Mouse (Mus musculus): ENCODE results near the gene Hnrnpc. TPM values are rescaled to one million over a fixed set of nuclear protein-coding genes. Genes with fewer than 3 reads are reported as not detected.
"Not testable (repeated sequence)": the region's sequence is repeated elsewhere in the genome, so short reads cannot be mapped to it uniquely, and the experiment has no call there.

The Hnrnpc gene
- polyA plus RNA-seq, 1 experiment from 2014 or later = 1,011 TPM

DNA sequence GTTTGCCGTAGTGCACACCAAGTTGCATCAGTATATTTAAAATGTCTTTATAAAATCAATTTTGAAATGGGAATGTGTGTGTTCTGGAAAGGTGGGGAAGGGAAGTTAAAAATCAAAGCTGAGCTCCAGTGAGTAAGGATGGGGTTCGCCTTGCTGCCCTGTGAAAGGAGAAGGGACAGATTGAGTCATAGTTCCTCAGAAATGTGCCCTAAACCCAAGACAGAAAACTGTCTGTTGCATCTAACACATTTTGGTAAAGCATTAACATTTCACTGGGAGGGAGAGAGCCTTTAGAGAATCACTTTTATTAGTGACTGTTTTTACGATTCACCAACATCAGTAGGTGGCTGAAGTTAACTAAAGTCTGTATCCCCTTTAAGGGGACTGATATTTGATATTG, 5.4 kb downstream of the Hnrnpc start:
- peaks cover 12% of the 10 kb centered on the region for H3K4me1 ChIP-seq (ENCODE audit: control insufficient read depth, insufficient read depth, low read length)
- H3K36me3 ChIP-seq (ENCODE audit: control insufficient read depth, insufficient read depth, low read length) = not testable (repeated sequence)

DNA sequence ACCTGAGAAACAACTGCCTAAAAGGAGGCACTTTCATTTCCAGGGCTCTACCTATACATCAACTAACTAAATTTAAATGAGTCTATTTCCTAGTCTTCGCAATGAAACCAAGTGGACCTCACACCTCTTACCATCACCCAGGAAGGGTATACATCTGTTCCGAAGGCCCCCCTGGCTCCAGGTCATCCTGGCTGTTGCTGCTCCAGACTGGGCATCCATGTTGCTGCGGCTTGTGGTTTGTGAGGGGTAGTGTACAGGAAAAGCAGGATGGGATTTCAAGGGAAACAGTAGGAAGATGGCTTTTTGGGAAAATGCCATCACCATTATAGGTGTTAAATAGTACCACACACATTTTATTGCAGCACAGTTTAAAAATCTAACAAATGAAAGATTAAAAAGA, 6.6 kb downstream of the Hnrnpc start:
- DNase-seq (ENCODE audit: low spot score, missing footprints); H3K36me3 ChIP-seq (ENCODE audit: control insufficient read depth, insufficient read depth, low read length); H3K9ac ChIP-seq (ENCODE audit: low read length); ATAC-seq (ENCODE audit: low FRiP score); H3K27me3 ChIP-seq (ENCODE audit: control insufficient read depth, insufficient read depth, low read length); H3K4me3 ChIP-seq (ENCODE audit: low read depth, low read length); H3K27ac ChIP-seq (ENCODE audit: low read depth, low read length); H3K9me3 ChIP-seq (ENCODE audit: control insufficient read depth, low read length); H3K4me1 ChIP-seq (ENCODE audit: control insufficient read depth, insufficient read depth, low read length); H3K4me2 ChIP-seq: not testable (repeated sequence)
- WGBS = 96% methylated on average over 3 of the region's 3 CpGs

More for the DNA sequence above, 5.4 kb downstream of the Hnrnpc start:
- H3K27ac ChIP-seq (ENCODE audit: low read depth, low read length); ATAC-seq (ENCODE audit: low FRiP score); DNase-seq (ENCODE audit: low spot score, missing footprints); H3K9me3 ChIP-seq (ENCODE audit: control insufficient read depth, low read length); H3K27me3 ChIP-seq (ENCODE audit: control insufficient read depth, insufficient read depth, low read length); H3K4me2 ChIP-seq; H3K4me3 ChIP-seq (ENCODE audit: low read depth, low read length); H3K9ac ChIP-seq (ENCODE audit: low read length): not testable (repeated sequence)
- WGBS = 91% methylated on average over 3 of the region's 3 CpGs

DNA sequence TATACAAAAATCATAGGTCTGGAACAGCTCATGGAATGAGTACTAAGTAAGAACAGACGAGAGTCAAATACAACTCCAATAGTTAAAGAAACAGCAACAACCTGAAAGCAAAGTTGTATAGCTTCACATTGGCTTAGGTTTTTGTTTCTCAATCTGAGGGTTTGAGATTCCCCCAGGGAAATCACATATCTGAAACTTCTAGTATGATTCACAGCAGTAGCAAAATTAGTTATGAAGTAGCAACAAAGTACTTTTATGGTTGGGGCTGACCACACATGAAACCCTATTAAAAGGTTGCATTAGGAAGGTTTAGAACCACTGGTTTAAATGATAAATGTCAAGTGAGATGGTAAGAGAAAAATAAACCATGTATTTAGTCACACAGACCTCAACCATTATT, 9.3 kb downstream of the Hnrnpc start:
- H3K36me3 ChIP-seq (ENCODE audit: control insufficient read depth, insufficient read depth, low read length) = peaks cover 7% of the 10 kb centered on the region; the same call in 1 of the 2 replicates

DNA sequence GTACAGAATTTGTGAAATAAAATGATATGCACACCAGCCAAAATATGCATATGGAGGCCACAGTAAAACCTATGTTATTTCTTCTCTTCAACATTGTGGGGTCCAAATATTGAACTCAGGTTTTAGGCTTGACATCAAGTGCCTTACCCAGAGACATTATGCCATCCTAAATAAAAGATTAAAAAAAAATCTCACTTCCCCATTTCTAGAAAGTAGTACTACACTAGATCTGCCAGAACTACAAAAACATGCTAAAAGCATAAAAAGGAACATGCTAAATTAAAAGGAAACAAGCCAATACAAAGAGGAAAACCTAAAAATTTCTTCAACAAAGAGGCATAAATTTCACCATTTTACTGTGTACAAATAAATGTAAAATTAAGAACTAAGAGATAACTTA, 20.7 kb downstream of the Hnrnpc start:
- no peak overlapping the region for H3K4me2 ChIP-seq
- DNase-seq (ENCODE audit: low spot score, missing footprints) = no peak

More for the DNA sequence above, 9.3 kb downstream of the Hnrnpc start:
- Histone ChIP-seq H3K27me3 (ENCODE audit: control insufficient read depth, insufficient read depth, low read length) (no peaks in the 10 kb centered on the region), H3K9ac (ENCODE audit: low read length) (no peak overlapping the region), H3K4me2 (no peak overlapping the region), H3K4me3 (ENCODE audit: low read depth, low read length) (no peak overlapping the region), H3K9me3 (ENCODE audit: control insufficient read depth, low read length) (no peaks in the 10 kb centered on the region), H3K4me1 (ENCODE audit: control insufficient read depth, insufficient read depth, low read length) (no peaks in the 10 kb centered on the region), H3K27ac (ENCODE audit: low read depth, low read length) (no peak overlapping the region)
- ATAC-seq (ENCODE audit: low FRiP score) (no peak), DNase-seq (ENCODE audit: low spot score, missing footprints) (no peak)
- 89% methylated on average over 1 of the region's 1 CpGs for WGBS

DNA sequence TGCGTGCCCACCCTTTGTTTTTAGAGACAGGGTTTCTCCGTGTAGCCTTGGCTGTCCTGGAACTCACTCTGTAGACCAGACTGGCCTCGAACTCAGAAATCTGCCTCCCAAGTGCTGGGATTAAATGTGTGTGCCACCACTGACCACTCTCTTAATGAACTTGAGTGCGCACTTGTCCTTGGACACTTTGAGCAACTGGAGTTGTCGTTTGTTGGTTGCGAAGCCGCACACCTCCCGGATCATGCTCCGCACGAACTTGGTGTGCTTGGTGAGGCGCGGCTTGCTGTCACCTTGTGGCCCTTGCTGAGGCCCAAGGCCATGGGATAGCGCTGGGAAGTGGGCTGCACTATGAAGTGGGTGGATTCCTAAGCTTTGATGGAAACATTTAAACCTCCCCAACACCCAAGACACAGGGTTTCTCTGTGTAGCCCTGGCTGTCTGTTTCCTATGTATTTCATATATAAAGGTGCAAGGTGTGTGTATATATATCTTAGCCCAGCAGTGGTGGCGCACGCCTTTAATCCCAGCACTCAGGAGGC, 32.2 kb downstream of the Hnrnpc start:
- Histone ChIP-seq H3K4me3 (ENCODE audit: low read depth, low read length) (no peak overlapping the region), H3K27ac (ENCODE audit: low read depth, low read length) (no peak overlapping the region), H3K4me1 (ENCODE audit: control insufficient read depth, insufficient read depth, low read length) (no peaks in the 10 kb centered on the region), H3K4me2 (no peak overlapping the region), H3K9ac (ENCODE audit: low read length) (no peak overlapping the region), H3K9me3 (ENCODE audit: control insufficient read depth, low read length) (no peaks in the 10 kb centered on the region), H3K36me3 (ENCODE audit: control insufficient read depth, insufficient read depth, low read length) (peaks cover 17% of the 10 kb centered on the region), H3K27me3 (ENCODE audit: control insufficient read depth, insufficient read depth, low read length) (no peaks in the 10 kb centered on the region)
- DNase-seq (ENCODE audit: low spot score, missing footprints) (no peak), ATAC-seq (ENCODE audit: low FRiP score) (peak; percentile 59; the same call in 1 of the 2 replicates)
- 95% methylated on average over 15 of the region's 15 CpGs for WGBS

More for the DNA sequence above, 20.7 kb downstream of the Hnrnpc start:
- no peaks in the 10 kb centered on the region for H3K27me3 ChIP-seq (ENCODE audit: control insufficient read depth, insufficient read depth, low read length)
- H3K4me1 ChIP-seq (ENCODE audit: control insufficient read depth, insufficient read depth, low read length) = no peaks in the 10 kb centered on the region
- no peak overlapping the region for H3K27ac ChIP-seq (ENCODE audit: low read depth, low read length)
- peaks cover 13% of the 10 kb centered on the region for H3K36me3 ChIP-seq (ENCODE audit: control insufficient read depth, insufficient read depth, low read length)
- no peak overlapping the region for H3K4me3 ChIP-seq (ENCODE audit: low read depth, low read length)
- H3K9me3 ChIP-seq (ENCODE audit: control insufficient read depth, low read length) = no peaks in the 10 kb centered on the region
- ATAC-seq (ENCODE audit: low FRiP score) = no peak
- H3K9ac ChIP-seq (ENCODE audit: low read length) = no peak overlapping the region

DNA sequence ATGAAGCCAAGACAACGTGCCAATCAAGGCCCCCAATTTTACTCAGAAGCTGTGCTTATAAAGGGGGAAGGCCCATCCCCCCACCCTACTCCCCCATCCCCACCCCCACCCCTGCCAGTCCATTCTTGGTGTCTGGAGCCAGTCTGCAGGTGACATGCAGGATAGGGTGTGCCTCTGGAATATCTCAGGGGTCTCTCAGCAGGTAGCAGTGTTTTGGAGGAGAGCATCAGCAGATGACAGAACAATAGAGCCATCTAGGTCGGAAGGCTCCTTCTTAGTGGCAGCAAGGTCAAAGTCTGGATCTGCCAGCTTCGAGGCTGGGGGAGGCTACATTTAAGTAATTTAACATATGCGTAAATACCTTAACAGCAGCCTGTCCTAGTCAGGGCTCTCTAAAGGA, 37.7 kb downstream of the Hnrnpc start:
- H3K9ac ChIP-seq (ENCODE audit: low read length) = no peak overlapping the region
- no peak for DNase-seq (ENCODE audit: low spot score, missing footprints)
- H3K4me2 ChIP-seq = no peak overlapping the region
- no peak overlapping the region for H3K4me3 ChIP-seq (ENCODE audit: low read depth, low read length)
- H3K9me3 ChIP-seq (ENCODE audit: control insufficient read depth, low read length) = no peaks in the 10 kb centered on the region
- no peaks in the 10 kb centered on the region for H3K36me3 ChIP-seq (ENCODE audit: control insufficient read depth, insufficient read depth, low read length)
- H3K27me3 ChIP-seq (ENCODE audit: control insufficient read depth, insufficient read depth, low read length) = no peaks in the 10 kb centered on the region
- H3K4me1 ChIP-seq (ENCODE audit: control insufficient read depth, insufficient read depth, low read length) = no peaks in the 10 kb centered on the region
- H3K27ac ChIP-seq (ENCODE audit: low read depth, low read length) = no peak overlapping the region
- WGBS = 67% methylated on average over 4 of the region's 4 CpGs
- no peak for ATAC-seq (ENCODE audit: low FRiP score)

DNA sequence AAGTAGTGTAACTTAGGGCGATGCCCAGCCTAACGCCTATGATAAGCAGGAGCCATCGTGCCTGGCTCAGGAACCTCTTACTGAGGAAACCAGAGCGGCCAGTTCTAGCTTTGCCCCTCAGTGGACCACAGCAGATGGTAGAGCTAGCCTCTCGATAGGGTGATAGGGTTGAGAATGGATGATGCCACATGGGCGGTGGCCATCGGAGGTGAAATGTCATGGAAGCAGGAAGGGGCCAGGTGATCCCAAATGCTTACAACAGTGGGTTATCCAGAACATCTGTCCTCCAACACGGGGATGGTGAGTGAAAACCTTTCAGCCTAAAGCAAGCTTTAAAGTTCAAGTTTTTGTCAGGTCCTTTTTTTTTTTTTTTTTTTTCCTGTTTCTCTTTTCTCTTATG, 42.0 kb downstream of the Hnrnpc start:
- no peak overlapping the region for H3K4me2 ChIP-seq
- H3K27ac ChIP-seq (ENCODE audit: low read depth, low read length) = no peak overlapping the region
- H3K36me3 ChIP-seq (ENCODE audit: control insufficient read depth, insufficient read depth, low read length) = no peaks in the 10 kb centered on the region
- peak; percentile 8 for DNase-seq (ENCODE audit: low spot score, missing footprints)
- H3K9me3 ChIP-seq (ENCODE audit: control insufficient read depth, low read length) = no peaks in the 10 kb centered on the region
- no peak overlapping the region for H3K9ac ChIP-seq (ENCODE audit: low read length)
- no peak for ATAC-seq (ENCODE audit: low FRiP score)
- 84% methylated on average over 8 of the region's 8 CpGs for WGBS
- no peaks in the 10 kb centered on the region for H3K4me1 ChIP-seq (ENCODE audit: control insufficient read depth, insufficient read depth, low read length)
- no peaks in the 10 kb centered on the region for H3K27me3 ChIP-seq (ENCODE audit: control insufficient read depth, insufficient read depth, low read length)
- H3K4me3 ChIP-seq (ENCODE audit: low read depth, low read length) = no peak overlapping the region

DNA sequence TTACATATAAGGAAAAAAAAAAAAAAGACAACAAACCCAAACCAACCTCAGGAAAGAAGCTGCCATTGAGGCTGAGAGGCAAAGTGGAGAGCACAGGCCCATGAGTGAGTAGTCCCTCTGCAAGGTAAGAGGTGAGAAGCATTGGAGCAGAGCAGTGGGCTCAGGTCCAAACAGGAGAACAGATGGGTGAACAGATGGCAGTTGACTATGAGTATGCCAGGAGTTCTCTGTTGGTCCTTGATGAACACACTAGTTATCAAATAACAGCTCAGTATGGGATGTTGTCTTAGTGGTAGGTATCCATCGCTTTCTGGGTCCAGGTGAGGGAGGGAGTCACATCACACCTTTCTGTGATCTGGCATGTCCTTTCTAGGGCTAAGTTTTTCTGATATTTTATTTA, 43.0 kb downstream of the Hnrnpc start:
- Histone ChIP-seq H3K27ac (ENCODE audit: low read depth, low read length) (no peak overlapping the region), H3K4me3 (ENCODE audit: low read depth, low read length) (no peak overlapping the region), H3K9ac (ENCODE audit: low read length) (no peak overlapping the region), H3K9me3 (ENCODE audit: control insufficient read depth, low read length) (no peaks in the 10 kb centered on the region), H3K36me3 (ENCODE audit: control insufficient read depth, insufficient read depth, low read length) (no peaks in the 10 kb centered on the region), H3K4me2 (no peak overlapping the region), H3K27me3 (ENCODE audit: control insufficient read depth, insufficient read depth, low read length) (no peaks in the 10 kb centered on the region), H3K4me1 (ENCODE audit: control insufficient read depth, insufficient read depth, low read length) (no peaks in the 10 kb centered on the region)
- DNase-seq (ENCODE audit: low spot score, missing footprints) = no peak
- ATAC-seq (ENCODE audit: low FRiP score) = no peak
- 91% methylated on average over 1 of the region's 1 CpGs for whole genome bisulfite sequencing

DNA sequence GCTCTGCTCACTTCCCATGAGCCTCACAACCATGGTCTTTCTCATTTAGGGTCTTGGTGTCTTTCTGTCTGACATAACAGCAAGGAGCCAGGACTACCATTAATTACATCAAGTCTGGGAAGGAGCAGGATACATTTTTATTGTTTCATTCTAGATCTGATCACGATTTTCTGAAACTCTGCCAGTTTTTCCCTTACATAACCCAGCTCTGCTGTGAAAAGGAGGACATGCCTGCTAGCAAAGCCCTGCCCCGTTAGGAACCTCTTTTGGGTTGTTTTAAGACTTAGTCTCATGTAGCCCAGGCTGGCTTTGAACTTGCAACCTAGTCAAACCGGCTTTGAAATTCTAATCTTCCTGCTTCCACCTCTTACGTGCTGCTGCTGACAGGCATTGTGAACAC, 43.8 kb downstream of the Hnrnpc start:
- Histone ChIP-seq H3K4me3 (ENCODE audit: low read depth, low read length) (no peak overlapping the region), H3K4me1 (ENCODE audit: control insufficient read depth, insufficient read depth, low read length) (no peaks in the 10 kb centered on the region), H3K27ac (ENCODE audit: low read depth, low read length) (no peak overlapping the region), H3K9me3 (ENCODE audit: control insufficient read depth, low read length) (no peaks in the 10 kb centered on the region), H3K36me3 (ENCODE audit: control insufficient read depth, insufficient read depth, low read length) (no peaks in the 10 kb centered on the region), H3K9ac (ENCODE audit: low read length) (no peak overlapping the region), H3K27me3 (ENCODE audit: control insufficient read depth, insufficient read depth, low read length) (no peaks in the 10 kb centered on the region), H3K4me2 (no peak overlapping the region)
- ATAC-seq (ENCODE audit: low FRiP score) (no peak), DNase-seq (ENCODE audit: low spot score, missing footprints) (no peak)
- WGBS = 71% methylated on average over 4 of the region's 4 CpGs

Data from midbrain, embryonic 11.5 days (tissue).